Mouse (Mus musculus) lung, adult 2 months (tissue): Measurements from ENCODE around the gene Afmid.

Source experiments
- CTCF ChIP-seq: fragments of 200-500 bp; IDR thresholded peaks from 2 replicates; pipeline ENCODE4 v1.5.1; 2011; ENCODE audit warnings: mild to moderate bottlenecking, low read length, control low read depth; ENCODE audit not compliant: insufficient read depth
- POLR2A ChIP-seq: fragments of 200-500 bp; IDR thresholded peaks from 2 replicates; pipeline ENCODE4 v1.6.1; 2011; ENCODE audit warnings: low read depth, mild to moderate bottlenecking, control low read depth, low read length, borderline replicate concordance; ENCODE audit errors: extremely low read depth

- TF ChIP-seq CTCF = no peak
- TF ChIP-seq POLR2A = no peak
These were observed 55.2 kb downstream of the Afmid start for GRCm38 (mm10) chr11:117880977-117881358.
